Mouse (Mus musculus) midbrain, embryonic 16.5 days (tissue): Measurements from ENCODE around the gene Cab39. TPM values are rescaled to one million over a fixed set of nuclear protein-coding genes. Genes with fewer than 3 reads are reported as not detected.

Source experiments
- ATAC-seq: fragments of 200-750 bp; cut with Nextera tagmentation; 2 replicates; pipeline ENCODE4 v1.8.0; 2017; ENCODE audit warnings: moderate TSS enrichment
- H3K27ac ChIP-seq: fragments of 300-500 bp; sonication (generic); 2 replicates; pipeline ENCODE4 v1.5.1; 2014; ENCODE audit warnings: mild to moderate bottlenecking, low read length, mixed read lengths
- H3K27me3 ChIP-seq: fragments of 300-500 bp; sonication (generic); 2 replicates; pipeline ENCODE4 v1.6.1; 2014; ENCODE audit warnings: low read depth, low read length, mixed read lengths; ENCODE audit not compliant: control insufficient read depth, insufficient read depth
- H3K36me3 ChIP-seq: fragments of 300-500 bp; sonication (generic); 2 replicates; pipeline ENCODE4 v1.6.1; 2014; ENCODE audit warnings: mild to moderate bottlenecking, low read length, moderate library complexity, mixed read lengths; ENCODE audit not compliant: control insufficient read depth, insufficient read depth
- H3K4me1 ChIP-seq: fragments of 300-500 bp; sonication (generic); 2 replicates; pipeline ENCODE4 v1.6.1; 2014; ENCODE audit warnings: mild to moderate bottlenecking, low read length, mixed read lengths; ENCODE audit not compliant: control insufficient read depth, insufficient read depth
- H3K4me2 ChIP-seq: fragments of 300-500 bp; sonication (generic); 2 replicates; pipeline ENCODE4 v1.6.1; 2014; ENCODE audit warnings: mild to moderate bottlenecking, low read length, mixed read lengths
- H3K4me3 ChIP-seq: fragments of 300-500 bp; sonication (generic); 2 replicates; pipeline ENCODE4 v1.5.1; 2014; ENCODE audit warnings: low read depth, mild to moderate bottlenecking, low read length, moderate library complexity, mixed read lengths
- H3K9ac ChIP-seq: fragments of 300-500 bp; sonication (generic); 2 replicates; pipeline ENCODE4 v1.6.1; 2014; ENCODE audit warnings: low read depth, low read length, mixed read lengths
- H3K9me3 ChIP-seq: fragments of 300-500 bp; sonication (generic); replicated peaks from 2 replicates; pipeline ENCODE4 v1.6.1; 2014; ENCODE audit warnings: mild to moderate bottlenecking, low read length, mixed read lengths; ENCODE audit not compliant: control insufficient read depth, poor library complexity, severe bottlenecking
- WGBS: fragments of 180-500 bp; shearing (Covaris S2); extraction: QIAGEN DNeasy Blood & Tissue Kit; methylation state at CpG from one replicate; pipeline ENCODE4 v1.1.7; 2014; 5-methylcytosine and 5-hydroxymethylcytosine counted together
- polyA plus RNA-seq: library from polyadenylated mRNA; unstranded; fragments of >200 nt; fragmentation: Nextera tagmentation; extraction: Ambion mirVana; gene quantifications from 2 replicates; pipeline ENCODE4 v1.2.1, GENCODE M21; 2015

The Cab39 gene
- polyA plus RNA-seq, 1 experiment from 2014 or later: 49.4 TPM

DNA sequence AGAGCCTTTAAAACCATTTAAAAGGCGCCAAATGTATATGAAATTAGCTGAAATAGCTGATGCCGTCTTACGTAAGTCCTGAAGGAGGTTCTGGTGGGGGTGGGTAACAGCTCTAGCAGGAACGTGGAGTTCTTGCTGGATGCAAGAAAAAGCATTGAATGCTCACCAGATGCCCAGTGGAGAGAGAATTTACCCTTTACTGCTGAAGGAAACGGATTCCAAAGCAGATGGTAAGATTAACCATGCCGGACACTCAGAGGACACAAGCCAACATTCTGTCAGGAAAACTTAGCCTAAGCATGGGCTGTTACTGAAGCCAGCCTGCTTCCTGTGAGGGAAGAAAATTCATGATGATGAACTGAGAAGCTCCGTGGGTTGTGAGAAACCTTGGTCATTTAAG is 76.8 kb downstream of the Cab39 start:
- WGBS: 85% methylated on average over 7 of the region's 7 CpGs
- no peak overlapping the region for H3K4me3 ChIP-seq
- no peak overlapping the region for H3K27ac ChIP-seq
- H3K36me3 ChIP-seq: no peaks in the 10 kb centered on the region
- H3K9me3 ChIP-seq: no peaks in the 10 kb centered on the region
- no peaks in the 10 kb centered on the region for H3K4me1 ChIP-seq
- no peak for ATAC-seq
- no peaks in the 10 kb centered on the region for H3K27me3 ChIP-seq
- H3K4me2 ChIP-seq: no peak overlapping the region
- H3K9ac ChIP-seq: no peak overlapping the region

DNA sequence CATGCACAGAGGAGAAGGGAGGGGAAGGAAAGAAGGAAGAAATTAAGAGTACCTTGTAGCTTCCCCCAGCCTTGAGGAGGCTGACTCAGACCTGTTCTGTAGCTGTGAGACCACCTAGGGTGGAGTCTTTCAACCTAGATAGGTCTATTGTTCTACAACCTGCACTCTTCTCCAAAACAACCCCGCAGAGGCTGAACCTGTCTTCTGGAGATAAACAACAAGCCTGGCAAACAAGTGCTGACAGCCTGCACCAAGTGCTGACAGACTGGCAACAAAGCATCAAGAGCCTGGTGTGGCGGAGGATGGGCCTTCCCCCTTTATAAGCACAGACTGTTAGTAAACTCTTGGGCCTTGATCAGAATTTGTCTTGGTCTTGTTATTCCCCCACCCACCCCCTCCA is 77.3 kb downstream of the Cab39 start:
- Histone ChIP-seq H3K4me2 (no peak overlapping the region), H3K4me3 (no peak overlapping the region), H3K9me3 (0 out of 2 replicates have a peak, but pooled peaks cover 2% of the 10 kb centered on the region), H3K4me1 (no peaks in the 10 kb centered on the region), H3K36me3 (no peaks in the 10 kb centered on the region), H3K27me3 (no peaks in the 10 kb centered on the region), H3K27ac (no peak overlapping the region), H3K9ac (no peak overlapping the region)
- WGBS: 71% methylated on average over 2 of the region's 2 CpGs
- no peak for ATAC-seq

DNA sequence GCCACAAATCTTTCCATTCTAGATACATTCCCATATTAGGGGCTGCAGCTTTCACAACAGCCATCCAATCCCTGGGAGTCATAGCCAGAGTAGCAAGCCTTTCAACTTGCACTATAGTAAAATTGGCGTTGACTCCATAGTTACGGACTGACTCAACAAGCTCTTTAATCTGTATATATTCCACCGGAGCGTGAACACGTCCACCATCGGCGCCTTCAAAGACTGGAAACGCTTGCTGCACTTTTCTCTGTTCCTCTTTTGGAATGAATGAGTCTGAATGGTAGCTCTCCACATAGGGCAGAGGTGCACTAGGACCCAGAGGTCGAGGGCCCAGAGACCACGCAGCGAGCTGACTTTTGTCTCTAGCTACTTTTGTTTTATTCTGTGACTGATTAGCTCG is 88.8 kb downstream of the Cab39 start:
- ATAC-seq: no peak
- H3K27me3 ChIP-seq: no peaks in the 10 kb centered on the region
- no peak overlapping the region for H3K9ac ChIP-seq
- H3K36me3 ChIP-seq: no peaks in the 10 kb centered on the region
- H3K4me3 ChIP-seq: no peak overlapping the region
- H3K4me2 ChIP-seq: no peak overlapping the region
- H3K4me1 ChIP-seq: no peaks in the 10 kb centered on the region
- peaks cover 6% of the 10 kb centered on the region; the same call in 1 of the 2 replicates for H3K9me3 ChIP-seq
- WGBS: 91% methylated on average over 12 of the region's 12 CpGs
- no peak overlapping the region for H3K27ac ChIP-seq

DNA sequence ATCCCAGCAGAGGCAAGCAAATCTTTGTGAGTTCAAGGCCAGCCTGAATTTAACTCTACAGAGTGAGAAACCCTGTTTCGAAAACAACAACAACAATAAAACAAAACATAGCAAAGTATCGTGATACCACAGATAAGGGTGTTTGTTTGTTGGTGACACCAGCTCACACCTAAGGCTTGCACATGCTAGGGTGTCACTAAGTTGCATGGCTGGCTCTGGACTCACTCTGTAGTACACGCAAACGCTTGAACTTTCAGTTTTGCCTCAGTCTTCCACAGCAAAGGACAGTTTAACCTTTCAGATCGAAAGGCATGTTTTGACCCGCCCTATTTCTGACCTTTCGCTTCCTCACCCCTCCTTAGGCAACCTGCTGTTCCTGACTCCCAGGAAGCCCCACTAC is 94.0 kb downstream of the Cab39 start:
- 87% methylated on average over 7 of the region's 7 CpGs for WGBS
- H3K27ac ChIP-seq: no peak overlapping the region
- H3K4me2 ChIP-seq: no peak overlapping the region

DNA sequence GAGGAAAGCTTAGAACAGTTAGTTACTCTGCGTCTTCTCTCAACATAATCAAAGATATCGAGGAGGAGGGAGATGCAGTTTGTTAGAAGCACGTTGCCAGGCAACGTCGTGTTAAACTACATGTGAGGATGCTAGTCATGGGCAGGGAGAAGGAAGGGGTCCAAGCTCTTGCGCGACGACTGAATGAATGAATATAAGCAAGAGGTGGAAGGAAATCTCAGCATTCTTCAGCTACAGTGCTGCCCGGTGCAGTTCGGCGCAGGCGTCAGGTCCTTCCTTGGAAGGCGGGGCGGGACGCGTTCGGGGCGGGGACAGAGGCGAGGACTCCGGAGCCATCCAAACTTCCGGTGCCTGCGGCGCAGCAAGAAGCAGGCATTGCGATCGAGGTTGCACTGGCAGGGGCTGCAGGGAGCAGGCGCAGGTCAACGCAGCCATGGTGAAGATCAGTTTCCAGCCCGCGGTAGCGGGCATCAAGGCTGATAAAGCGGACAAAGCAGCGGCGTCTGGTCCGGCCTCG is 101.0 kb downstream of the Cab39 start, which contains the start of gene Itm2c:
Itm2c (plus strand) TSS at position 51 of the 517 bp plus-strand sequence.
- H3K9me3 ChIP-seq: no peaks in the 10 kb centered on the region
- H3K36me3 ChIP-seq: no peaks in the 10 kb centered on the region
- under 1% methylated on average over 35 of the region's 35 CpGs for WGBS
- peaks cover 38% of the 10 kb centered on the region for H3K4me1 ChIP-seq
- H3K4me3 ChIP-seq: peak within 1 kb of the TSS; percentile 63
- peak within 1 kb of the TSS; percentile 82 for H3K27ac ChIP-seq
- ATAC-seq: peak; percentile 90
- peak within 1 kb of the TSS; percentile 76 for H3K9ac ChIP-seq
- H3K27me3 ChIP-seq: no peaks in the 10 kb centered on the region
- peak within 1 kb of the TSS; percentile 79 for H3K4me2 ChIP-seq

More for the DNA sequence above, 94.0 kb downstream of the Cab39 start:
- H3K36me3 ChIP-seq: no peaks in the 10 kb centered on the region
- no peaks in the 10 kb centered on the region for H3K4me1 ChIP-seq
- no peak for ATAC-seq
- 0 out of 2 replicates have a peak, but pooled peaks cover 3% of the 10 kb centered on the region for H3K9me3 ChIP-seq
- no peaks in the 10 kb centered on the region for H3K27me3 ChIP-seq
- no peak overlapping the region for H3K9ac ChIP-seq
- no peak overlapping the region for H3K4me3 ChIP-seq

DNA sequence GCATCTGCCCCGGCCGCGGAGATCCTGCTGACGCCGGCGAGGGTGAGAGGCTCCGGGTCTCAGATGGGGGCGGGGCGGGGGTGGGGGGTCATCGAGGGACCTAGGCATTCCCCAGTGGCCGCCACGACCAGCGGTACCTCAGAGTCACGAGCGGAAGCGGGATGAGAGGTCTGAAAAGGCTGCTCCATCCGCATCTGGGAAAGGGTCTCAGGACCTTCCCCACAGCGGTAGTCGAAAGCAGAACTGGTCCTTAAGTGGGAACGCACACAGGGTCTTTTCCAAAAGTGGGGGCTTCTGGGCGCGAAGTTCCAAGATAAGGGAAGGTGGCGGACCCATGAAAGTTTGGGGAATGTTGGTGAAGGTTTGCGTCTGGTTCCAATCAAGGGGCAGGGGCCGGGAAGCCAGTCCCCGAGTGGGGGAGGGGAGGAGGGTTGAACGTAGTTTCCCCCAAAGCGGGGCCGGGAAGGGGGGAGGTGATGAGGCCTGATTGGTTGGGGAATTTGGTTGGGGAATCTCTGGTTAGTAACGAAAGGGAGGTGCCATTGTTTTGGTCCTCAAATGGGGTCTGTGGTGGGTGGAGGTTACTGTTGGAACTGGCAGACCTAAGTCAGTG is 101.6 kb downstream of the Cab39 start:
- H3K27ac ChIP-seq: peak overlapping the region; percentile 82
- WGBS: 1% methylated on average over 30 of the region's 30 CpGs
- peak overlapping the region; percentile 63 for H3K4me3 ChIP-seq
- peak; percentile 40 for ATAC-seq
- no peaks in the 10 kb centered on the region for H3K36me3 ChIP-seq
- H3K4me2 ChIP-seq: peak overlapping the region; percentile 79
- no peaks in the 10 kb centered on the region for H3K9me3 ChIP-seq
- no peaks in the 10 kb centered on the region for H3K27me3 ChIP-seq
- H3K9ac ChIP-seq: peak overlapping the region; percentile 76
- H3K4me1 ChIP-seq: peaks cover 43% of the 10 kb centered on the region

DNA sequence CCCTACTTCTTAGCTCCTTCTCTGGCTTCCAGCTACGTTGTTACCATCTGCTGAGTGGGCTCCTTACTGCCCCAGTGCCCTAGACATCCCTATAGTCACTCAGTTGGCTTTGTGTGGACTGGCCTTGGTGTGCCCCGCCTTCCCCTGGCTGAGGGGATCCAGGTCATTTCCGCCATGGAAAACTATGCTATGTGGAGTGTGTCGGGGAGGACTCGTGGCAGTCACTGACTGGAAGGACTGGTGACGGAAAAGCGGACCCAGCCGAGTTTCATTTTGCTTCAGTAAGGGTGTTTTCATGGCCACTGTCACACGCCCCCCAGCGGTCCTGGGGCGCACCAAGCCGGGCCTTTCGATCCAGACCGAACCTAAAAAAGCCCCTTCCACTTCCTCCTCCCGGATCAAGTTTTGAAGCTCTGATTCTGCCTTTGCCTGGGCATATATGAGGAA is 102.2 kb downstream of the Cab39 start:
- H3K27me3 ChIP-seq: no peaks in the 10 kb centered on the region
- peak overlapping the region; percentile 82 for H3K27ac ChIP-seq
- H3K4me1 ChIP-seq: peaks cover 49% of the 10 kb centered on the region
- H3K9me3 ChIP-seq: no peaks in the 10 kb centered on the region
- WGBS: 1% methylated on average over 15 of the region's 15 CpGs
- H3K4me3 ChIP-seq: peak overlapping the region; percentile 63
- no peaks in the 10 kb centered on the region for H3K36me3 ChIP-seq
- H3K4me2 ChIP-seq: peak overlapping the region; percentile 79
- peak; percentile 50 for ATAC-seq
- H3K9ac ChIP-seq: peak overlapping the region; percentile 76

DNA sequence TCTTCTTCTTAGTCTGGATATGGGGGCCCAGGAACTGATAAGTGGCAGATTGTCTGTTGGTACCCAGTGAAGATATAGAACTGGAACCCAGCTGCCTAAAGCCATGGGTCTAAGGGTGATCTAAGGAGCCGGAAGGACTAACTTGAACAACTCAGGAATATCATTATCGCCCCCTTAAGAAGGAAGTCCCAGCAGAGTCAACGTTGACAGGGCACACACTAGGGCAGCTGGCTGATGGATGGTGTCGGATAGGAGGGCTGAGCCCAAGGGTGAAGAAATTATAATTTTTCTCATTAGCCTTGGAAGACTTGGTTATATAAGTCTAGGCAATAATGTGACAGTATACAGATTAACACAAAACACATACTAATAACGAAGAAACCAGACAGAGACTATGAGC is 102.9 kb downstream of the Cab39 start:
- Histone ChIP-seq H3K4me3 (peak overlapping the region; percentile 63), H3K4me2 (peak overlapping the region; percentile 79), H3K27me3 (no peaks in the 10 kb centered on the region), H3K27ac (peak overlapping the region; percentile 23; the same call in 1 of the 2 replicates), H3K36me3 (no peaks in the 10 kb centered on the region), H3K9ac (peak overlapping the region; percentile 76), H3K9me3 (no peaks in the 10 kb centered on the region), H3K4me1 (peaks cover 56% of the 10 kb centered on the region)
- ATAC-seq: no peak
- WGBS: 67% methylated on average over 5 of the region's 5 CpGs
